Mouse (Mus musculus): Measurements from ENCODE around the gene Cyp2d9.
"Not testable (repeated sequence)": the region's sequence is repeated elsewhere in the genome, so short reads cannot be mapped to it uniquely, and the experiment has no call there.

The Cyp2d9 gene

DNA sequence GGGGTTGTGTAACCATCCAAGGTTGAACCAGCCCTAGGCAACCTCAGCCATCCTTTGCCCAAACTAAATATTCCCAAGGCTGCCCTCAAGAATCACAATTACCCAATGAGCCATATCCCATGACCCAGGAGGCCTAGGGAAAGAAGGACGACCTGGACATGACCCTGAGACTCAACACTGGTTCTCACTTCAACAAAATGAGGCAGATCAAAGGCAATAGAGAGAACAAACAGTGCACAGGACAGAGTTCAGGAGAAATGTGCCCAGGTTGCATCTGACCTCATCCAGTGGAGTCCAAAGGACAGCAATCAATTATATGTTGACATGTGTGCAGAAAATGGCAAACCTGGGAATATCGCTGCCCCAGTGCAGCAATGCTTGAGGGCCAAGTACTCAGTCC, 16.8 kb downstream of the Cyp2d9 start:
- DNase-seq (ENCODE audit: low spot score), result not testable (repeated sequence)

DNA sequence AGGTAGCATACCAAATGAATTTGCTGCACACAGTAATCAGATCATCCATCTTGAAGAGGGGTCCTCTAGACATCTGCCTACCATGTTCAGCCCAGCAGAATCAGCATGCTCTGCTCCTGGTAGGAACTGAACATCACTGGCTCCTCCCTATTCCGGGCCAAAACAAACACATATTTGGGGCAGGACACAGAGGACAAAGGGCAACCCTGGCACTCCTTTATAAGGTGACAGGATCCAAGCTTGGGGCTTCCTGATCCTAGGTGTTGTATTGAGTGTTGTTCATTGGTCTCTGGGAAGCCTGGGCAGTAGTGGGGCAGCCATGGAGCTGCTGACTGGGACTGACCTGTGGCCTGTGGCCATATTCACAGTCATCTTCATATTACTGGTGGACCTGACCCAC, 18.9 kb downstream of the Cyp2d9 start:
- not testable (repeated sequence) for DNase-seq (ENCODE audit: low spot score)

DNA sequence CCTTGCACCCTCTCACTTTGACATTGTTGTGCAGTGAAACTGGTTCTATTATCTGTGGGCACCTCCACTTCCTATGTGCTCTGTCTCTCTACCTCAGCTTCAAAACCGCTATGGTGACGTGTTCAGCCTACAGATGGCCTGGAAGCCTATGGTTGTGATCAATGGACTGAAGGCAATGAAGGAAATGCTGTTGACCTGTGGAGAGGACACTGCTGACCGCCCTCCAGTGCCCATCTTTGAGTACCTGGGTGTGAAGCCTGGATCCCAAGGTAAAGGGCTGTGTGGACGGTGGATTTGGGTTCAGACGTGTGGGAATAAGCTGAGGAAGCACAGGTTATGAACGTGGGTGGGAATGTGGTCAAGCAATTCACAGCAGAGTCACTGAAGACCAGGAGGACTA, 20.3 kb downstream of the Cyp2d9 start:
- not testable (repeated sequence) for DNase-seq (ENCODE audit: low spot score)

DNA sequence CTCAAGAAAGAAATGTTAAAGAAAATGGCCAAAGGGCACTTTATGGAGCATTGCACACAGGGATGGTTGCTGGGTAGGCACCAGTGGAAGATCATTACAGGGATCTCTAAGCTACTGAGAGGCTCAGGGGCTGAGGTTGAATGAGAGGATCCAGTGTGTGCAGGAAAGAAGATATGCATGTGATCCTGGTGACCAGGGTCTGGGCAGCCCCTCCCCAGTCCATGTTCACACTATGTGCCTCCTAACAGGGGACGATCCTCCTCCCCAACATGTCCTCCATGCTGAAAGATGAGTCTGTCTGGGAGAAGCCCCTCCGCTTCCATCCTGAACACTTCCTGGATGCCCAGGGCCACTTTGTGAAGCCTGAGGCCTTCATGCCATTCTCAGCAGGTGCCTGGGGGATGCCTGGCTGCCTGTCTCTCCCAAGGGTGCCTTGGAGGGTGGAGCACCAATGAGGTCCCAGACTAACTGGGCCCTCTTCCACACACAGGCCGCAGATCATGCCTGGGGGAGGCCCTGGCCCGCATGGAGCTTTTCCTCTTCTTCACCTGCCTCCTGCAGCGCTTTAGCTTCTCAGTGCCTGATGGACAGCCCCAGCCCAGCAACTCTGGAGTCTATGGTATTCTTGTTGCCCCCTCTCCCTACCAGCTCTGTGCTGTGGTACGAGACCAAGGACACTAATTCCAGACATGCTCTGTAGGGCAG, 23.0 kb downstream of the Cyp2d9 start:
- not testable (repeated sequence) for DNase-seq (ENCODE audit: low spot score)

DNA sequence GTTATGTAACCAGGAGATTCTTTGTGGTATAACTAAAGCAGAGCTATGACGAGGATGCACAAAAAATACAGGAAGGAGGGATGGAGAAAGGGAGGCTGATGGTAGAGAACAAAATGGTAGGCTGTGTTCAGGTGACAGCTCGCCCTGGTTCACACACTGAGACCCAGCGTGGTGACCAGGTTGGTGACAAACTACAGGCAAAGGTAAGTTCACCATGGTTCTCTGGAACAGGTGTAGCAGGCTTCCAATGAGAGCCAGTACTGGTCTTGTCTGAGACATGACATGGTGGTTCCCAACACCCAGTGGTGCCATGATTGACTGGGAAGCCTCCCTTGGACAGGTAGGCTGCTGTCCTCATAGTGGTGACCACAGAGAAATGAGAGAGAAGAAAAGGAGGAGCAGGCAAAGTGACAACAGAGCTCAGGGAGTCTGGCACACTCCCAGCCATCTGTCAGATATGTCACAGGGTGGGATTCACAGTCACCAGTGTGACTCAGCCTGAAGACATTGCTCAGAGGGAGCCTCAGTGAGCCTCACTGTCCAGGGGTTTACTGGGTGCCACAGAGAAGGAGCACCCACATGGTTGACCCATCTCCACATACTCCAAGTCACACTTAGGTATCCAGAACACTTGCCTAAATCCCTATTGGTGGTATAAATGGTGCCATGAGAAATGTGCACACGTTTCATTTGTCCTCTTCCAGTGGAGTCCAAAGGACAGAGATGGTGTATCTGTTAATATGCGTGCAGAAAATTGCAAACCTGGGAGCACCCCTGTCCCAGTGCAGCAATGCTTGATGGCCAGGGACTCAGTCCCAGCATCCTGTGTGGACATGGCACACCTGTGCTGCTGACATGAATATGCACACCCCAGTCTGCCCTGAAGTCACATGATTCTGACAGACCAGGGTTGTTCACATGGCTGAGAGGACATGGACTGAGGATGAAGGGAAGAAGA, 24.1 kb downstream of the Cyp2d9 start:
- DNase-seq (ENCODE audit: low spot score), result no peak

DNA sequence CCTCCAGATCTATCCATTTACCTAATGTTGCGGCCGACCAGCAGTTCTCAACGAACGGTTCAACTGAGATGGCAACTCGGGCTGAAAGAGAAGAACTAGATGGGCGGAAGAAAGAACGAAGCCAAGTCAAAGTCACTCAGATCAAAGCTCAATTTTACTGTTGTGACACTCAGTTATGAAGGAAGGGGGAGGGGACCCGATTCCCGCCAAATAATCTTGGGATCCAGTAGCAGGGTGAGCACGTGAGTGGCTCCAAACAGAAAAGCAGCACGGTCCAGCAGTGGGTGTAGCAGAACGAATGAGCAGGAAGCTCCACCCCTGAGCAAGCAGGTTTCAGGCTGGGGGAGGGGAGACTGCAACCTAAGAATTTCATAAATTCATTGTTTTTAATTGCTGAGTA, 26.0 kb downstream of the Cyp2d9 start:
- not testable (repeated sequence) for DNase-seq (ENCODE audit: low spot score)

DNA sequence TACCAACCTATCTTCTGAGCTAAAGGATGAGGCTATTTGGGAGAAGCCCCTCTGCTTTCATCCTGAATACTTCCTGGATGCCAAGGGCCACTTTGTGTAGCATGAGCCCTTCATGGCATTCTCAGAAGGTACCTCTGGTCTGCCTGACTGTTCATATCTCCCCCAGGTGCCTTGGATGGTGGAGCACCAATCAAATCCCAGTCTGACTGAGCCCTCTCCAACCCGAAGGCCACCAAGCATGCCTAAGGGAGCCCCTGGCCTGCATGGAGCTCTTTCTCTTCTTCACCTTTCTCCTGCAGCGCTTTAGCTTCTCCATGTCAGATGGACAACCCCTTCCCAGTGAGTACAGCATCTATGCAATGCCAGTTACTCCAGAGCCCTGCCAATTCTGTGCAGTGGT, 31.5 kb downstream of the Cyp2d9 start:
- DNase-seq (ENCODE audit: low spot score), result no peak

DNA sequence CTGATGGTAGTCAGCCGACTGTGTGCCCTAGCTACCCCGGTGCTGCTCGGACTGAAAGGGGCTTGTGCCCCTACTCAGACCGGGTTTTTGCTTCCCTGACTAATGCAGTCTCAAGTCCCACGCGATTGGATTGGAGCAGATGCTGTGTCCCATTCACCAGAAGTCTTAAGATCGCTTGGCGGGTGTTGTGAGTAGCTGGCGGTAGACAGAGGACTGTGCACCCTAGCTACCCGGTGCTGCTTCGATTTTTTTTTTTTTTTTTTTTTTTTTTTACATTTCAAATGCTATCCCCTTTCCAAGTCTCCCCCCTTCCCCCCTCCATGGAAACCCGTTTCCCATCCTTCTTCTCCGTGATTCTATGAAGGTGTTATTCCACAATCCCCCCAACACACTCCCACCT, 61.0 kb downstream of the Cyp2d9 start:
- DNase-seq (ENCODE audit: low spot score), result not testable (repeated sequence)
